8 mouse cellular contexts compared by ENCODE assay signal in the genomic region with DNA sequence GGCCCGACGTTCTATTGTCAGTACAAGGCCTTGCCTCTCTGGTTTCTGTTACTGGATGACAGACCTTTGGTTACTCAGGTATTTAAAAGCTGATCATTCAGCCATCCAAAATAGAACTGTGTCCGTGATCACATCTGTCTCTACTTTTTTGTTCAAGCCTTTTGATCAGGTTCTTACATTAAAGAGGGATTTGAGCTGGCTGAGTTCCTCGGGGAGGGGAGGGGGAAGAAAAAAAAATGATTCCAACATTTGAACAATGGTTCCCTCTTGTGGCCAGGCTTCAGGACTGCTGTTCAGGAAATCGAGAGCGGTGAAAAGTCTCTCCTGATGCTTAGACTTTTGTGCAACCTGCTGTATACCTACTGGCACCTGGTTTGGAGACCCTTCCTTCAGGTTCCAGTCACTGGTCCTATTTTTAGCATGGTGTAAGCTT.
A peak's percentile ranks its signal among the peaks of the same experiment; 100 is the strongest.
DNase-seq lines count a peak whose midpoint lies in the region; ATAC-seq and TF ChIP-seq lines count a peak whose summit lies in the region.

No protein-coding gene starts in this region.

- H3K9me3 ChIP-seq in ES-E14 (ENCODE audit: control insufficient read depth, insufficient read depth, low read depth, low read length) = no peaks in the 10 kb centered on the region
- no peaks in the 10 kb centered on the region for H3K9me3 ChIP-seq in hindbrain, embryonic 12.5 days (replicated peaks)
- H3K9me3 ChIP-seq in neural tube, embryonic 13.5 days = no peaks in the 10 kb centered on the region

- no peak overlapping the region for H3K9ac ChIP-seq in ES-E14 (ENCODE audit: insufficient read depth, low read depth, low read length, poor library complexity, severe bottlenecking)
- no peak overlapping the region for H3K9ac ChIP-seq in hindbrain, embryonic 12.5 days
- H3K9ac ChIP-seq in neural tube, embryonic 13.5 days = no peak overlapping the region

- peak; percentile 65; the same call in 1 of the 2 replicates for ATAC-seq in common myeloid progenitor, adult 5-6 weeks (replicated peaks; ENCODE audit: low read depth, poor library complexity, severe bottlenecking)
- peak; percentile 33 for ATAC-seq in hindbrain, embryonic 12.5 days (ENCODE audit: low FRiP score)
- ATAC-seq in neural tube, embryonic 13.5 days (ENCODE audit: low read depth) = peak; percentile 13; the same call in 1 of the 2 replicates
- ATAC-seq in monocyte, adult 5-6 weeks (replicated peaks; ENCODE audit: insufficient number of reproducible peaks, low FRiP score, low TSS enrichment, poor library complexity, severe bottlenecking) = no peak

- no peaks in the 10 kb centered on the region for H3K27me3 ChIP-seq in hindbrain, embryonic 12.5 days
- H3K27me3 ChIP-seq in neural tube, embryonic 13.5 days = no peaks in the 10 kb centered on the region

- H3K4me3 ChIP-seq in ES-E14 (ENCODE audit: insufficient read depth in 1 of 2, low read depth in 1 of 2, low read length in 2 of 2, poor library complexity in 1 of 2, severe bottlenecking in 1 of 2) = no peak overlapping the region
- no peak overlapping the region for H3K4me3 ChIP-seq in hindbrain, embryonic 12.5 days
- H3K4me3 ChIP-seq in neural tube, embryonic 13.5 days = no peak overlapping the region

- intact Hi-C loops in left cerebral cortex, postnatal 10 days (cut with DNase I) = loop anchor here (5.0 to 10.0 kb wide), 3 partner anchors 649 to 1647 kb away; no protein-coding TSS in a partner anchor

- peak; percentile 33 for DNase-seq in adrenal gland, postnatal 10 days
- no peak for DNase-seq in adrenal gland, adult 8-10 months
- peak; percentile 35 for DNase-seq in ES-E14 (ENCODE audit: low read depth, low spot score)
- peak; percentile 45 to 73 for DNase-seq in left cerebral cortex, postnatal 10 days (ENCODE audit: extremely low spot score in 1 of 2, low spot score in 2 of 2)

- H3K36me3 ChIP-seq in ES-E14 (ENCODE audit: control insufficient read depth, insufficient read depth, low read length, poor library complexity, severe bottlenecking) = no peaks in the 10 kb centered on the region
- H3K36me3 ChIP-seq in hindbrain, embryonic 12.5 days = no peaks in the 10 kb centered on the region
- H3K36me3 ChIP-seq in neural tube, embryonic 13.5 days = no peaks in the 10 kb centered on the region

- WGBS in hindbrain, embryonic 12.5 days = 33% methylated on average over 6 of the region's 6 CpGs
- WGBS in neural tube, embryonic 13.5 days = 29% methylated on average over 6 of the region's 6 CpGs

- H3K4me2 ChIP-seq in hindbrain, embryonic 12.5 days (replicated peaks) = no peak overlapping the region
- H3K4me2 ChIP-seq in neural tube, embryonic 13.5 days = no peak overlapping the region

- H3K4me1 ChIP-seq in ES-E14 (ENCODE audit: control insufficient read depth in 2 of 2, insufficient read depth in 2 of 2, low read length in 2 of 2, poor library complexity in 1 of 2) = no peaks in the 10 kb centered on the region
- H3K4me1 ChIP-seq in hindbrain, embryonic 12.5 days = peaks cover 8% of the 10 kb centered on the region
- H3K4me1 ChIP-seq in neural tube, embryonic 13.5 days (replicated peaks) = peaks cover 19% of the 10 kb centered on the region

- no peak overlapping the region for H3K27ac ChIP-seq in ES-E14 (ENCODE audit: insufficient read depth, low read depth, low read length, poor library complexity, severe bottlenecking)
- H3K27ac ChIP-seq in hindbrain, embryonic 12.5 days = no peak overlapping the region
- H3K27ac ChIP-seq in neural tube, embryonic 13.5 days (replicated peaks) = 0 out of 2 replicates have a peak overlapping the region, but pooled peaks have one; percentile 75

- in situ Hi-C loops in ES-E14 (cut with MboI; ENCODE audit: low sequenced_read_pairs in 2 of 2, unreplicated experiment in 2 of 2) = no loop called here

TF ChIP-seq in ES-E14, 5 proteins besides CTCF, POLR2A, EP300 and RAD21:
- TF ChIP-seq HCFC1 (IDR thresholded peaks at IDR 0.05; ENCODE audit: borderline replicate concordance, insufficient read depth, low read length) (no peak), ZC3H11A (IDR thresholded peaks at IDR 0.05; ENCODE audit: borderline replicate concordance, low read depth, low read length) (peak; percentile 74; the same call in 1 of the 2 replicates), ZNF384 (IDR thresholded peaks at IDR 0.05; ENCODE audit: low read depth, low read length) (peak; percentile 84), CHD2 (IDR thresholded peaks at IDR 0.05; ENCODE audit: low read depth, low read length) (no peak), MAFK (IDR thresholded peaks at IDR 0.05; ENCODE audit: insufficient read depth, low read depth, low read length) (no peak)
